Mouse (Mus musculus) heart, embryonic 16.5 days (tissue): ENCODE results near the gene Map3k15. TPM values are rescaled to one million over a fixed set of nuclear protein-coding genes. Genes with fewer than 3 reads are reported as not detected.

ENCODE experiments used
- ATAC-seq: fragments of 200-750 bp; cut with Nextera tagmentation; replicated peaks from 2 replicates; pipeline ENCODE4 v1.8.0; 2017; ENCODE audit warnings: moderate number of reproducible peaks; ENCODE audit not compliant: insufficient read depth, low FRiP score; ENCODE audit errors: extremely low read depth
- H3K27ac ChIP-seq: fragments of 300-500 bp; sonication (generic); 2 replicates; pipeline ENCODE4 v1.5.1; 2014; ENCODE audit warnings: mild to moderate bottlenecking, low read length, control low read depth, moderate library complexity
- H3K27me3 ChIP-seq: fragments of 300-500 bp; sonication (generic); 2 replicates; pipeline ENCODE4 v1.6.1; 2014; ENCODE audit warnings: low read length, mixed read lengths; ENCODE audit not compliant: control insufficient read depth, insufficient read depth
- H3K36me3 ChIP-seq: fragments of 300-500 bp; sonication (generic); 2 replicates; pipeline ENCODE4 v1.6.1; 2014; ENCODE audit not compliant: control insufficient read depth, insufficient read depth
- H3K4me1 ChIP-seq: fragments of 300-500 bp; sonication (generic); 2 replicates; pipeline ENCODE4 v1.6.1; 2014; ENCODE audit warnings: low read length, mixed read lengths; ENCODE audit not compliant: control insufficient read depth, insufficient read depth
- H3K4me2 ChIP-seq: fragments of 300-500 bp; sonication (generic); 2 replicates; pipeline ENCODE4 v1.6.1; 2014; ENCODE audit warnings: low read depth, mild to moderate bottlenecking, control low read depth, low read length
- H3K4me3 ChIP-seq: fragments of 300-500 bp; sonication (generic); 2 replicates; pipeline ENCODE4 v1.5.1; 2014; ENCODE audit warnings: mild to moderate bottlenecking, control low read depth, low read length
- H3K9ac ChIP-seq: fragments of 300-500 bp; sonication (generic); 2 replicates; pipeline ENCODE4 v1.6.1; 2014; ENCODE audit warnings: low read length, control low read depth
- H3K9me3 ChIP-seq: fragments of 300-500 bp; sonication (generic); replicated peaks from 2 replicates; pipeline ENCODE4 v1.6.1; 2016; ENCODE audit warnings: low read length; ENCODE audit not compliant: control insufficient read depth
- WGBS: fragments of 180-500 bp; shearing (Covaris S2); extraction: QIAGEN DNeasy Blood & Tissue Kit; methylation state at CpG from one replicate; pipeline ENCODE4 v1.1.7; 2014; 5-methylcytosine and 5-hydroxymethylcytosine counted together
- polyA plus RNA-seq: library from polyadenylated mRNA; unstranded; fragments of >200 nt; fragmentation: Nextera tagmentation; extraction: Ambion mirVana; gene quantifications from 2 replicates; pipeline ENCODE4 v1.2.1, GENCODE M21; 2015

Map3k15 gene
- polyA plus RNA-seq, 1 experiment from 2014 or later = 0.26 TPM

DNA sequence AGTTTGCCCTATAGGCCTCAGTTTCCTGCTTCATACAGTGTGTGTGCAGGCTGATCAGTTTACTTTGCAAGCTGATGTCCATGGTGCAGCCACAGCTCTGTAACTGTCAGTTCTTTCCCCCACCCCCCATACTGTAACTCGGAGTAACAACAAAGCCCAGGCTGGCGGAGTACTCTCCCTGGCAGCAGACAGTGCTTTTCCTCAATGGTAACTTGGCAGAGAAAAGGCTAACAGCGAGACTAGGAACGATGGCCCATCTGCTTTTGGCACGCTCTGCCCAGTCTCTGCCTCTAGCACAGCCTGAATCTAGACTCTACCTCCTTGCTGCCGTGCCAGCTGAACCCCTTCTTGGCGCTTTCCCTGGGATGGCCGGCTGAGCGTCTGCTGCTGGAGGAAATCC is 24.3 kb upstream of the Map3k15 start:
- Histone ChIP-seq H3K36me3 (peaks cover 12% of the 10 kb centered on the region), H3K4me2 (no peak overlapping the region), H3K4me3 (no peak overlapping the region), H3K27me3 (no peaks in the 10 kb centered on the region), H3K9me3 (no peaks in the 10 kb centered on the region), H3K9ac (no peak overlapping the region), H3K4me1 (no peaks in the 10 kb centered on the region), H3K27ac (no peak overlapping the region)
- 80% methylated on average over 9 of the region's 9 CpGs for WGBS
- ATAC-seq = no peak

GRCm38 (mm10) chrX:159969025-159969424 is 19.2 kb upstream of the Map3k15 start:
- H3K9me3 ChIP-seq = no peaks in the 10 kb centered on the region
- H3K9ac ChIP-seq = no peak overlapping the region
- H3K4me3 ChIP-seq = no peak overlapping the region
- peaks cover 15% of the 10 kb centered on the region for H3K36me3 ChIP-seq
- no peak overlapping the region for H3K4me2 ChIP-seq
- no peaks in the 10 kb centered on the region for H3K4me1 ChIP-seq
- H3K27me3 ChIP-seq = no peaks in the 10 kb centered on the region
- no peak for ATAC-seq
- no peak overlapping the region for H3K27ac ChIP-seq
- WGBS = 75% methylated on average over 2 of the region's 2 CpGs

DNA sequence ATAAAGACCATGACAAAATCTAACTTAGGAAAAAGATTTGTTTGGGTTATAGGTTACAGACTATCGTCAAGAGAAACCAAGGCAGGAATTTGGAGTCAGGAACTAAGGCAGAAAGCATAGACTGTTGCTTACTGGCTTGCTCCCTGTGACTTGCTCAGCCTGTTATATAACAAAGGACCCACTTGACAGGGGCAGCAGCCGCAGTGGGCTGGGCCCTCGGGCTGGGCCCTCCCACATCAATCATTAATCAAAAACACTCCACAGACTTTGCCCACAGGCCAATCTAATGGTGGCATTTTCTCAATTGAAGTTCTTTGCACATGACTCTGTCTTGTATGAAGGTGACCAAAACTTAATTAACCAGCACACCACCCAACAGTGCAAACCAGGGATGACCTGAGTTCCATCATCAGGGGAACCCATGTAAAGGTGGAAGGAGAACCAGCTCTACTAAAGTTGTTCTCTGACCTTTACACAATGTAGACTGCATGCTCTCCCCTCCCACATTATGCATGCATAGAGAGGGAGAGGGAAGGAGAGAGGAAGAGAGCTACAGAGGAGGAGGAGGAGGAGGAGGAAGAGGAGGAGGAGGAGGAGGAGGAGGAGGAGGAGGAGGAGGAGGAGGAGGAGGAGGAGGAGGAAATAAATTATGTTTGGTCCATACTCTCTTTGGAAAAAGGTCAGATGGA is 17.0 kb upstream of the Map3k15 start:
- Histone ChIP-seq H3K4me2 (no peak overlapping the region), H3K27me3 (no peaks in the 10 kb centered on the region), H3K27ac (no peak overlapping the region), H3K4me1 (no peaks in the 10 kb centered on the region), H3K4me3 (no peak overlapping the region), H3K36me3 (peaks cover 10% of the 10 kb centered on the region), H3K9me3 (no peaks in the 10 kb centered on the region), H3K9ac (no peak overlapping the region)
- 60% methylated on average over 3 of the region's 3 CpGs for WGBS
- no peak for ATAC-seq

DNA sequence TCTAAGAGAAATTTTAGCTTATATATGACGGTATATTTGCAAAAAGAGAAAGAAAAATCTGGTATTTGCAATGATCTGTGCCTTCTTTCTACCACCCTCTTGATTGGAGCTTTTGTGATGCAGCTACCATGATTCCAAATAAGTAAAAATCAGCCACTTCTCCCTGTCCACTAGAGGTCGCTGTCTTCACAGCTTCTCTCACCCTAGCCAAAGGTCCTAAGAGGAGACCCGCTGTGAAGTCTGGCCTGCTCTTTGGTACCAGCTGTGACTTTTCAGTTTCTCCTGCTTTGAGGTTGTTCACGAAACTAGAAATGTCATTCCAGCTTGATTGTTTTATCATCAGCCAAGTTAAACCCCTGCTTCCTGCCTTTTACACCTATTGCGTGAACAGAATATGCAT is 14.5 kb upstream of the Map3k15 start:
- H3K27me3 ChIP-seq = no peaks in the 10 kb centered on the region
- no peak overlapping the region for H3K9ac ChIP-seq
- ATAC-seq = peak; percentile 63
- 32% methylated on average over 5 of the region's 5 CpGs for WGBS
- H3K4me2 ChIP-seq = no peak overlapping the region
- H3K36me3 ChIP-seq = 0 out of 2 replicates have a peak, but pooled peaks cover 3% of the 10 kb centered on the region
- H3K4me1 ChIP-seq = no peaks in the 10 kb centered on the region
- H3K4me3 ChIP-seq = no peak overlapping the region
- H3K9me3 ChIP-seq = no peaks in the 10 kb centered on the region
- H3K27ac ChIP-seq = no peak overlapping the region

GRCm38 (mm10) chrX:159976243-159976642 is 12.0 kb upstream of the Map3k15 start:
- no peak for ATAC-seq
- H3K27ac ChIP-seq = no peak overlapping the region
- H3K4me3 ChIP-seq = no peak overlapping the region
- 51% methylated on average over 3 of the region's 3 CpGs for WGBS
- no peak overlapping the region for H3K4me2 ChIP-seq
- H3K27me3 ChIP-seq = no peaks in the 10 kb centered on the region
- no peaks in the 10 kb centered on the region for H3K4me1 ChIP-seq
- H3K9ac ChIP-seq = no peak overlapping the region
- H3K36me3 ChIP-seq = 0 out of 2 replicates have a peak, but pooled peaks cover 3% of the 10 kb centered on the region
- no peaks in the 10 kb centered on the region for H3K9me3 ChIP-seq

- no peak overlapping the region for H3K27ac ChIP-seq
- no peaks in the 10 kb centered on the region; the same call in 1 of the 2 replicates for H3K27me3 ChIP-seq
- no peak for ATAC-seq
- H3K4me1 ChIP-seq = no peaks in the 10 kb centered on the region
- H3K4me3 ChIP-seq = no peak overlapping the region
- no peak overlapping the region for H3K4me2 ChIP-seq
- no peaks in the 10 kb centered on the region for H3K9me3 ChIP-seq
- H3K36me3 ChIP-seq = no peaks in the 10 kb centered on the region
- H3K9ac ChIP-seq = no peak overlapping the region
- WGBS = 77% methylated on average over 6 of the region's 6 CpGs
Measured at GRCm38 (mm10) chrX:159995808-159996207, 7.6 kb downstream of the Map3k15 start.

DNA sequence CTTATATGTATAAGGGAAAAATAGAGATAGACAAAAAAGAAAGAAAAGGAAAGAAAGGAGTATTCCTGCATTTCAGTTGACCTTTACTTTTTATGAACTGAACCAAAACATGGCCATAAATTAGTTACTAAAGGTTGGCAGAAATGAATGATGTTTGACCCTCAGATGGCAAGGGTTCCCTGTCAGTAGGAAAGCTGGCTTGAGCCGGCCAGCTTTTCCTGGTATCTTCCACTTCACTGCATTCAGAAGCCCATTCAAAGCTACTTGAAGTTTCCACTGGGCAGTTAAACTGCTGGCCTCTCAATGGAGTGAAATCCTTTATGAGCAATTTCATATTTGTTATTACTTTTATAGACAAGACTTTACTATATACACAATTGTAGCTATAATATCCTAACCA is 65.1 kb downstream of the Map3k15 start:
- Histone ChIP-seq H3K27me3 (0 out of 2 replicates have a peak, but pooled peaks cover 2% of the 10 kb centered on the region), H3K4me2 (no peak overlapping the region), H3K4me3 (no peak overlapping the region), H3K9me3 (no peaks in the 10 kb centered on the region), H3K4me1 (no peaks in the 10 kb centered on the region), H3K36me3 (no peaks in the 10 kb centered on the region), H3K9ac (no peak overlapping the region), H3K27ac (no peak overlapping the region)
- no peak for ATAC-seq
- 83% methylated on average over 1 of the region's 1 CpGs for WGBS

DNA sequence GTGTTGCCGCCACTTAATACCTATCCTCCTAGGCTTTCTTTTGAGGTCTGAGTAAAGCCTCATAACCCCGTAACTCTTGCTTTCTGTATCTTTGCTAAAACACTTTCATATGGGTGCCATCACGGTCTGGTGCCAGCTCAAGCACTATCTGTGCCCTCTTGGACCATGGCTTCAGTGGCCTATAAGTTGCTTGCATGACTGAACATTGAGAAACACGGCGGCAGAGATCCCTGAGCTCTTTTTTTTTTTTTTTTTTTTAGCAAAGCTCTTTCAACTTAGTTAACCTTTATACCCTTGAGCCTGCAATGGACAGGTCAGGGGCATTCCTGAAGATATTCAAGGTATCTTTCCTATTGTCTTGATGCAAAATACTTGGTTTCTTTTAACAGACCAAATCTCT is 66.4 kb downstream of the Map3k15 start:
- no peak overlapping the region for H3K4me3 ChIP-seq
- 0 out of 2 replicates have a peak, but pooled peaks cover 2% of the 10 kb centered on the region for H3K27me3 ChIP-seq
- no peaks in the 10 kb centered on the region for H3K36me3 ChIP-seq
- no peaks in the 10 kb centered on the region for H3K4me1 ChIP-seq
- no peak overlapping the region for H3K9ac ChIP-seq
- H3K27ac ChIP-seq = no peak overlapping the region
- no peak for ATAC-seq
- WGBS = 66% methylated on average over 5 of the region's 5 CpGs
- H3K4me2 ChIP-seq = no peak overlapping the region
- H3K9me3 ChIP-seq = no peaks in the 10 kb centered on the region

- Histone ChIP-seq H3K36me3 (no peaks in the 10 kb centered on the region), H3K9ac (no peak overlapping the region), H3K27me3 (no peaks in the 10 kb centered on the region), H3K9me3 (no peaks in the 10 kb centered on the region; the same call in 1 of the 2 replicates), H3K4me1 (no peaks in the 10 kb centered on the region), H3K27ac (no peak overlapping the region), H3K4me3 (no peak overlapping the region), H3K4me2 (no peak overlapping the region)
- ATAC-seq = no peak
- 44% methylated on average over 1 of the region's 1 CpGs for WGBS
Measured at GRCm38 (mm10) chrX:160091973-160092372, 103.7 kb downstream of the Map3k15 start.
